Mouse (Mus musculus) lung, adult 2 months (tissue): ENCODE results near the gene Naif1.

Experiments used
- CTCF ChIP-seq: fragments of 200-500 bp; IDR thresholded peaks from 2 replicates; pipeline ENCODE4 v1.5.1; 2011; ENCODE audit warnings: mild to moderate bottlenecking, low read length, control low read depth; ENCODE audit not compliant: insufficient read depth
- POLR2A ChIP-seq: fragments of 200-500 bp; IDR thresholded peaks from 2 replicates; pipeline ENCODE4 v1.6.1; 2011; ENCODE audit warnings: low read depth, mild to moderate bottlenecking, control low read depth, low read length, borderline replicate concordance; ENCODE audit errors: extremely low read depth

GRCm38 (mm10) chr2:32499365-32499764, 49.1 kb downstream of the Naif1 start:
- TF ChIP-seq CTCF (no peak), POLR2A (no peak)
